Comparison of ENCODE assay signal across 14 mouse cellular contexts in genomic region chr5:147910807-147911509, GRCm38 (mm10). TPM values are rescaled to one million over a fixed set of nuclear protein-coding genes. Genes with fewer than 3 reads are reported as not detected.
A peak's percentile ranks its signal among the peaks of the same experiment; 100 is the strongest.
DNase-seq lines count a peak whose midpoint lies in the region; ATAC-seq and TF ChIP-seq lines count a peak whose summit lies in the region.
"Had no signal": no experiment of that assay in that cellular context is flagged by ENCODE, and none has a peak within 500 bp of the region (broad histone marks: within the 10 kb centered on the region; RNA-seq: fewer than 3 reads in every experiment).

No protein-coding gene starts in this region.

- no peak overlapping the region for H3K9ac ChIP-seq in lung, embryonic 14.5 days
- no peak overlapping the region for H3K9ac ChIP-seq in liver, postnatal 0 days (replicated peaks)
- H3K9ac ChIP-seq in forebrain, embryonic 15.5 days (replicated peaks), result no peak overlapping the region
- no peak overlapping the region for H3K9ac ChIP-seq in heart, embryonic 12.5 days
- H3K9ac ChIP-seq: embryonic facial prominence, embryonic 15.5 days; lung, embryonic 15.5 days had no signal

- no peaks in the 10 kb centered on the region for H3K36me3 ChIP-seq in lung, embryonic 14.5 days (ENCODE audit: insufficient read depth)
- no peaks in the 10 kb centered on the region for H3K36me3 ChIP-seq in liver, postnatal 0 days (replicated peaks; ENCODE audit: insufficient read depth, low read length)
- H3K36me3 ChIP-seq in forebrain, embryonic 15.5 days, result no peaks in the 10 kb centered on the region
- H3K36me3 ChIP-seq in heart, embryonic 12.5 days, result no peaks in the 10 kb centered on the region
- H3K36me3 ChIP-seq: embryonic facial prominence, embryonic 15.5 days; lung, embryonic 15.5 days had no signal

- no peak overlapping the region for H3K4me2 ChIP-seq in lung, embryonic 14.5 days
- H3K4me2 ChIP-seq in liver, postnatal 0 days (ENCODE audit: low read depth, low read length), result no peak overlapping the region
- H3K4me2 ChIP-seq in forebrain, embryonic 15.5 days (replicated peaks), result no peak overlapping the region
- H3K4me2 ChIP-seq in heart, embryonic 12.5 days, result no peak overlapping the region
- H3K4me2 ChIP-seq: embryonic facial prominence, embryonic 15.5 days; lung, embryonic 15.5 days had no signal

- TF ChIP-seq CTCF in gastrocnemius, adult 2 months (IDR thresholded peaks at IDR 0.05), result peak; percentile 26; the same call in 1 of the 2 replicates
- TF ChIP-seq CTCF in lung, embryonic 14.5 days (IDR thresholded peaks at IDR 0.05; ENCODE audit: low read depth), result peak; percentile 43
- peak; percentile 53 for TF ChIP-seq CTCF in liver, postnatal 0 days (IDR thresholded peaks at IDR 0.05; ENCODE audit: low read depth)

- H3K4me3 ChIP-seq in gastrocnemius, adult 2 months, result no peak overlapping the region
- H3K4me3 ChIP-seq in lung, embryonic 14.5 days (ENCODE audit: low read depth, low read length), result no peak overlapping the region
- H3K4me3 ChIP-seq in liver, postnatal 0 days (ENCODE audit: low read depth, low read length), result no peak overlapping the region
- no peak overlapping the region for H3K4me3 ChIP-seq in forebrain, embryonic 15.5 days
- no peak overlapping the region for H3K4me3 ChIP-seq in heart, embryonic 12.5 days
- H3K4me3 ChIP-seq: embryonic facial prominence, embryonic 15.5 days; lung, embryonic 15.5 days; myocyte had no signal

- ATAC-seq in lung, embryonic 14.5 days (ENCODE audit: insufficient read depth), result no peak
- peak; percentile 33 for ATAC-seq in liver, postnatal 0 days
- ATAC-seq in forebrain, embryonic 15.5 days (replicated peaks), result no peak
- ATAC-seq in heart, embryonic 12.5 days (ENCODE audit: insufficient number of reproducible peaks, low FRiP score), result no peak

- no peaks in the 10 kb centered on the region for H3K9me3 ChIP-seq in lung, embryonic 14.5 days (ENCODE audit: low read depth, low read length)
- no peaks in the 10 kb centered on the region for H3K9me3 ChIP-seq in liver, postnatal 0 days (ENCODE audit: low read length)
- no peaks in the 10 kb centered on the region for H3K9me3 ChIP-seq in forebrain, embryonic 15.5 days
- H3K9me3 ChIP-seq in heart, embryonic 12.5 days (replicated peaks), result 0 out of 2 replicates have a peak, but pooled peaks cover 6% of the 10 kb centered on the region
- H3K9me3 ChIP-seq: embryonic facial prominence, embryonic 15.5 days; lung, embryonic 15.5 days had no signal

- H3K4me1 ChIP-seq in lung, embryonic 14.5 days (ENCODE audit: insufficient read depth), result peaks cover 4% of the 10 kb centered on the region; the same call in 1 of the 2 replicates
- H3K4me1 ChIP-seq in liver, postnatal 0 days (ENCODE audit: insufficient read depth), result peaks cover 5% of the 10 kb centered on the region; the same call in 1 of the 2 replicates
- no peaks in the 10 kb centered on the region for H3K4me1 ChIP-seq in forebrain, embryonic 15.5 days
- H3K4me1 ChIP-seq in heart, embryonic 12.5 days (replicated peaks), result peaks cover 6% of the 10 kb centered on the region
- H3K4me1 ChIP-seq: embryonic facial prominence, embryonic 15.5 days had no signal

- WGBS in lung, embryonic 14.5 days, result 65% methylated on average over 12 of the region's 12 CpGs
- 68% methylated on average over 12 of the region's 12 CpGs for WGBS in liver, postnatal 0 days (ENCODE audit: insufficient replicate concordance)
- WGBS in forebrain, embryonic 15.5 days, result 84% methylated on average over 12 of the region's 12 CpGs
- WGBS in heart, embryonic 12.5 days, result 72% methylated on average over 12 of the region's 12 CpGs

- no peaks in the 10 kb centered on the region for H3K27me3 ChIP-seq in lung, embryonic 14.5 days (ENCODE audit: insufficient read depth, low read length)
- no peaks in the 10 kb centered on the region for H3K27me3 ChIP-seq in liver, postnatal 0 days (ENCODE audit: insufficient read depth, low read length)
- H3K27me3 ChIP-seq in forebrain, embryonic 15.5 days, result no peaks in the 10 kb centered on the region
- H3K27me3 ChIP-seq in heart, embryonic 12.5 days (replicated peaks), result no peaks in the 10 kb centered on the region
- H3K27me3 ChIP-seq: embryonic facial prominence, embryonic 15.5 days; lung, embryonic 15.5 days had no signal

- no peak for DNase-seq in gastrocnemius, adult 2 months
- no peak for DNase-seq in gastrocnemius, adult 8-10 months (ENCODE audit: low spot score in 2 of 2)
- DNase-seq in lung, embryonic 14.5 days, result no peak
- DNase-seq in lung, postnatal 10 days, result no peak
- peak; percentile 28 for DNase-seq in NIH3T3 (ENCODE audit: low read depth)
- peak; percentile 29 for DNase-seq in liver, postnatal 0 days
- DNase-seq: cerebellum, adult 18-20 months; kidney, adult 9 months; retina, postnatal 1 day had no signal

- intact Hi-C loops in gastrocnemius, adult 2 months (cut with DNase I), result no loop called here

- no peak for TF ChIP-seq EP300 in liver, postnatal 0 days (IDR thresholded peaks at IDR 0.05; ENCODE audit: low read depth)

- no peak overlapping the region for H3K27ac ChIP-seq in gastrocnemius, adult 2 months
- no peak overlapping the region for H3K27ac ChIP-seq in lung, embryonic 14.5 days (ENCODE audit: low read depth)
- H3K27ac ChIP-seq in liver, postnatal 0 days (ENCODE audit: low read depth), result peak overlapping the region; percentile 39; the same call in 1 of the 2 replicates
- H3K27ac ChIP-seq in forebrain, embryonic 15.5 days (replicated peaks), result no peak overlapping the region
- H3K27ac ChIP-seq in heart, embryonic 12.5 days (ENCODE audit: poor library complexity, severe bottlenecking), result no peak overlapping the region
- H3K27ac ChIP-seq: embryonic facial prominence, embryonic 15.5 days; lung, embryonic 15.5 days had no signal

RNA-seq across cellular contexts. Expression of gene Slc46a3, which starts 16.3 kb away (rescaled TPM):
- total RNA-seq in gastrocnemius, adult 2 months (2021), result 10 to 100 TPM in 1 of 2 experiments, 1 to 10 TPM in 1; 9.0 to 10.6 TPM
- total RNA-seq in gastrocnemius, adult 8-10 months (2022), result 10 to 100 TPM in 2 of 4 experiments, 1 to 10 TPM in 2; 7.3 to 12.0 (median 9.9) TPM
- polyA plus RNA-seq in lung, embryonic 14.5 days (2014; fragmentation: Nextera tagmentation; extraction: Ambion mirVana), result 3.3 and 4.3 TPM in 2 replicates
- polyA plus RNA-seq in liver, postnatal 0 days (2015; fragmentation: Nextera tagmentation; extraction: Ambion mirVana), result 8.9 and 11.6 TPM in 2 replicates
- 3.7 and 4.1 TPM in 2 replicates for polyA plus RNA-seq in forebrain, embryonic 15.5 days (2015; fragmentation: Nextera tagmentation; extraction: Ambion mirVana)
- 2.7 and 2.8 TPM in 2 replicates for polyA plus RNA-seq in heart, embryonic 12.5 days (2016; fragmentation: Nextera tagmentation; extraction: Ambion mirVana)

RNA-seq across cellular contexts. Expression of gene Mtus2, which starts 46.2 kb away (rescaled TPM):
- under 1 TPM; 0.08 to 0.15 TPM for total RNA-seq in gastrocnemius, adult 2 months (2021)
- total RNA-seq in gastrocnemius, adult 8-10 months (2022), result under 1 TPM in 2 of 4 experiments, not detected in 2; 0.07 to 0.31 TPM
- polyA plus RNA-seq in lung, embryonic 14.5 days (2014; fragmentation: Nextera tagmentation; extraction: Ambion mirVana), result 5.5 and 5.7 TPM in 2 replicates
- 1.2 and 1.6 TPM in 2 replicates for polyA plus RNA-seq in liver, postnatal 0 days (2015; fragmentation: Nextera tagmentation; extraction: Ambion mirVana)
- 16.9 and 20.0 TPM in 2 replicates for polyA plus RNA-seq in forebrain, embryonic 15.5 days (2015; fragmentation: Nextera tagmentation; extraction: Ambion mirVana)
- polyA plus RNA-seq in heart, embryonic 12.5 days (2016; fragmentation: Nextera tagmentation; extraction: Ambion mirVana), result 103 and 104 TPM in 2 replicates

RNA-seq across cellular contexts. Expression of gene Pomp, which starts 50.7 kb away (rescaled TPM):
- total RNA-seq in gastrocnemius, adult 2 months (2021), result 100 to 1,000 TPM; 141 to 146 TPM
- total RNA-seq in gastrocnemius, adult 8-10 months (2022), result 100 to 1,000 TPM; 128 to 135 (median 130) TPM
- 506 and 511 TPM in 2 replicates for polyA plus RNA-seq in lung, embryonic 14.5 days (2014; fragmentation: Nextera tagmentation; extraction: Ambion mirVana)
- 210 and 215 TPM in 2 replicates for polyA plus RNA-seq in liver, postnatal 0 days (2015; fragmentation: Nextera tagmentation; extraction: Ambion mirVana)
- 479 and 516 TPM in 2 replicates for polyA plus RNA-seq in forebrain, embryonic 15.5 days (2015; fragmentation: Nextera tagmentation; extraction: Ambion mirVana)
- polyA plus RNA-seq in heart, embryonic 12.5 days (2016; fragmentation: Nextera tagmentation; extraction: Ambion mirVana), result 348 and 392 TPM in 2 replicates

Comparison
In these comparisons a context has a peak if more than half of its experiments do, and no peak if none do; other contexts are left out.
1. DNase-seq: peak in NIH3T3 (single experiment) and liver, postnatal 0 days (single experiment); none in gastrocnemius, adult 2 months (single experiment), gastrocnemius, adult 8-10 months (0 of 2), lung, embryonic 14.5 days (single experiment) and lung, postnatal 10 days (single experiment).
2. Peak in every context shown above with its lines, with median percentiles within 50 percentile points of each other: CTCF ChIP-seq.